Mouse (Mus musculus) bone marrow, adult 2 months (tissue): ENCODE results near the gene Gmds.

Experiments used
- CTCF ChIP-seq: fragments of 200-500 bp; IDR thresholded peaks from 2 replicates; pipeline ENCODE4 v1.5.1; 2011; ENCODE audit warnings: low read length, control low read depth; ENCODE audit not compliant: control insufficient read depth, insufficient read depth
- POLR2A ChIP-seq: fragments of 200-500 bp; IDR thresholded peaks from 2 replicates; pipeline ENCODE4 v1.6.1; 2011; ENCODE audit warnings: low read depth, mild to moderate bottlenecking, control low read depth, low read length, borderline replicate concordance; ENCODE audit not compliant: control insufficient read depth

DNA sequence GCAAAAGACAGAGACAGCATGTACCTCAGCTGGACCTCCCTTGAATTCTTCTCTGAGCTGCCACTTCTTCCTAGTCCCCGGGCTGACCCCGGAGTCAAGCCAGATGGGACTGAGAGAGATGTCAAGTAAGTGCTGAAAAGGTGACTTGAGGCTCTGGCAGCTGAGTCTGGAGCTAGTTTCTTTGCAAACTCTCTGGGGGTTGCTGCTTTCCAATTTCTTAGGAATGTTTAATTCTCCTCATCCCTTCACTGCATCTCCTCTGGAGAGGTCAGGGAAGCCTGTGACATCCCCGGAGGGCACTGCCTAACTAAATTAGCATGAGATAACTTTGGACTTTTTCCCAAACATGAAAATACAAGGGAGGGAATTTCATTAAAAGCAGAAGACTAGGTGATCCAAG lies 378.0 kb downstream of the Gmds start:
- TF ChIP-seq CTCF (no peak), POLR2A (no peak)
